Mouse (Mus musculus) midbrain, embryonic 13.5 days (tissue): ENCODE measurements at regions not wholly inside any gene's neighbourhood (a gene's known extent, or its start where the extent isn't known, plus 50 kb on each side); places are given as distances from the start of the nearest gene placed in this dataset.

ENCODE experiments used
- ATAC-seq: fragments of 200-750 bp; cut with Nextera tagmentation; 2 replicates; pipeline ENCODE4 v1.8.0; 2017; ENCODE audit warnings: mild to moderate bottlenecking, moderate TSS enrichment, moderate library complexity
- H3K27ac ChIP-seq: fragments of 300-500 bp; sonication (generic); 2 replicates; pipeline ENCODE4 v1.5.1; 2015; ENCODE audit warnings: inconsistent platforms, mild to moderate bottlenecking, moderate library complexity
- H3K27me3 ChIP-seq: fragments of 300-500 bp; sonication (generic); 2 replicates; pipeline ENCODE4 v1.6.1; 2015; ENCODE audit warnings: mild to moderate bottlenecking, inconsistent platforms
- H3K36me3 ChIP-seq: fragments of 300-500 bp; sonication (generic); 2 replicates; pipeline ENCODE4 v1.6.1; 2015; ENCODE audit warnings: mild to moderate bottlenecking, inconsistent platforms
- H3K4me1 ChIP-seq: fragments of 300-500 bp; sonication (generic); replicated peaks from 2 replicates; pipeline ENCODE4 v1.6.1; 2015; ENCODE audit warnings: inconsistent platforms
- H3K4me2 ChIP-seq: fragments of 300-500 bp; sonication (generic); replicated peaks from 2 replicates; pipeline ENCODE4 v1.6.1; 2015; ENCODE audit warnings: moderate library complexity, mild to moderate bottlenecking, inconsistent platforms
- H3K4me3 ChIP-seq: fragments of 300-500 bp; sonication (generic); replicated peaks from 2 replicates; pipeline ENCODE4 v1.5.1; 2015; ENCODE audit warnings: mild to moderate bottlenecking, inconsistent platforms
- H3K9ac ChIP-seq: fragments of 300-500 bp; sonication (generic); replicated peaks from 2 replicates; pipeline ENCODE4 v1.6.1; 2015; ENCODE audit warnings: mild to moderate bottlenecking, inconsistent platforms
- H3K9me3 ChIP-seq: fragments of 300-500 bp; sonication (generic); 2 replicates; pipeline ENCODE4 v1.6.1; 2016; ENCODE audit warnings: mild to moderate bottlenecking, inconsistent platforms
- WGBS: fragments of 180-500 bp; shearing (Covaris S2); methylation state at CpG from one replicate; pipeline ENCODE4 v1.1.7; 2015; 5-methylcytosine and 5-hydroxymethylcytosine counted together

GRCm38 (mm10) chr19:33029688-33030444, 272.6 kb downstream of the Pten start:
- Histone ChIP-seq H3K4me1 (no peaks in the 10 kb centered on the region), H3K27ac (no peak overlapping the region), H3K9me3 (no peaks in the 10 kb centered on the region), H3K4me3 (no peak overlapping the region), H3K27me3 (no peaks in the 10 kb centered on the region), H3K36me3 (no peaks in the 10 kb centered on the region), H3K9ac (no peak overlapping the region), H3K4me2 (no peak overlapping the region)
- ATAC-seq = no peak
- WGBS = 86% methylated on average over 5 of the region's 5 CpGs

DNA sequence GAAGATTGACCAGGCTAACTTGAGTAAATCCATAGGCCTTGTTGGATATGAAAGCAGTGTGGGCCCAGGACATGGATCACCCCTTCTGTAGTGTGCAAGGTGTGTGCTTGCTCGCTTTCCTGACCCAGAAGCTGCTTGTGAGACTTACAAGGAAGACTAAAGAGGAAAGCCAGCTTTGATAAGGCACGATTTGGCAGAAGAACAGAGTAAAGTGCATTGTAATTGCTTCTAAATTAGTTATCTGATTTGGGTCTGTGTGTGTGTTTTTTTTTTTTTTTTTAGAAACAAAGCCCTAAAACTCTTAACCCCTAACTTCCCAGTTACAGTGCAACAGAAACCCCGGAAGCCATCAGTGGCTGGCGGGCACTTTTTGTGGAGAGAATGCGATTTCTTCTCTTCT, 283.2 kb downstream of the Pten start:
- Histone ChIP-seq H3K4me3 (no peak overlapping the region), H3K27me3 (no peaks in the 10 kb centered on the region), H3K9me3 (no peaks in the 10 kb centered on the region), H3K27ac (no peak overlapping the region), H3K36me3 (no peaks in the 10 kb centered on the region), H3K4me2 (no peak overlapping the region), H3K9ac (no peak overlapping the region), H3K4me1 (0 out of 2 replicates have a peak, but pooled peaks cover 6% of the 10 kb centered on the region)
- ATAC-seq = no peak
- WGBS = 81% methylated on average over 5 of the region's 5 CpGs

GRCm38 (mm10) chr19:33040991-33041390, 283.7 kb downstream of the Pten start:
- 79% methylated on average over 6 of the region's 6 CpGs for WGBS
- no peak overlapping the region for H3K4me3 ChIP-seq
- H3K27me3 ChIP-seq = no peaks in the 10 kb centered on the region
- no peak overlapping the region for H3K27ac ChIP-seq
- H3K9ac ChIP-seq = no peak overlapping the region
- no peak overlapping the region for H3K4me2 ChIP-seq
- H3K36me3 ChIP-seq = no peaks in the 10 kb centered on the region
- no peaks in the 10 kb centered on the region for H3K9me3 ChIP-seq
- H3K4me1 ChIP-seq = 0 out of 2 replicates have a peak, but pooled peaks cover 6% of the 10 kb centered on the region
- no peak for ATAC-seq

GRCm38 (mm10) chr19:33042760-33043159, 285.5 kb downstream of the Pten start:
- H3K36me3 ChIP-seq = no peaks in the 10 kb centered on the region
- H3K4me3 ChIP-seq = no peak overlapping the region
- H3K9me3 ChIP-seq = no peaks in the 10 kb centered on the region
- ATAC-seq = no peak
- no peak overlapping the region for H3K27ac ChIP-seq
- no peak overlapping the region for H3K9ac ChIP-seq
- H3K4me1 ChIP-seq = no peaks in the 10 kb centered on the region
- WGBS = 89% methylated on average over 2 of the region's 2 CpGs
- no peaks in the 10 kb centered on the region for H3K27me3 ChIP-seq
- H3K4me2 ChIP-seq = no peak overlapping the region

DNA sequence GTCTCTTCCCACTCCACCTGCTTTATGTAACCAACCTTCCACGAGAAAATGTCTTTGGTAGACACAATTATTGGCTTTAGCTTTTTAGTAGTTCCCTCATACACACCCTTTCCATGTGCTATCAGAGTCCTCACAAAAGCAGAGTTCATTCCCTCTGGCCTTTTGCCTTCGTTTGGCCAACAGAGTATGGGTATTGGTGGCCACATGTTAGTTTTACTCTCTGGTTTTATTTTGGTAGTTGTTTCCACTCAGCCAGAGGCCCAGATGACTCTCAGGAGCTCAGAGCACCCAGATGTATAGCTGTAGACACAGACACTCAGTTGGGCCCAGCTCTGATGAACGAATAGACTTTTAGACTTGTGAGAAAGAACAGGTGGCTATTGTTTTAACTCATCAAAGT, 286.4 kb downstream of the Pten start:
- H3K27ac ChIP-seq = no peak overlapping the region
- no peak overlapping the region for H3K4me2 ChIP-seq
- H3K4me1 ChIP-seq = peaks cover 3% of the 10 kb centered on the region; the same call in 1 of the 2 replicates
- 87% methylated on average over 3 of the region's 3 CpGs for WGBS
- H3K9me3 ChIP-seq = no peaks in the 10 kb centered on the region
- no peaks in the 10 kb centered on the region for H3K36me3 ChIP-seq
- H3K27me3 ChIP-seq = no peaks in the 10 kb centered on the region
- no peak overlapping the region for H3K9ac ChIP-seq
- no peak overlapping the region for H3K4me3 ChIP-seq
- no peak for ATAC-seq

- WGBS = 32% methylated on average over 9 of the region's 9 CpGs
Observed at GRCm38 (mm10) chr19:33048754-33049442, 291.6 kb downstream of the Pten start.

DNA sequence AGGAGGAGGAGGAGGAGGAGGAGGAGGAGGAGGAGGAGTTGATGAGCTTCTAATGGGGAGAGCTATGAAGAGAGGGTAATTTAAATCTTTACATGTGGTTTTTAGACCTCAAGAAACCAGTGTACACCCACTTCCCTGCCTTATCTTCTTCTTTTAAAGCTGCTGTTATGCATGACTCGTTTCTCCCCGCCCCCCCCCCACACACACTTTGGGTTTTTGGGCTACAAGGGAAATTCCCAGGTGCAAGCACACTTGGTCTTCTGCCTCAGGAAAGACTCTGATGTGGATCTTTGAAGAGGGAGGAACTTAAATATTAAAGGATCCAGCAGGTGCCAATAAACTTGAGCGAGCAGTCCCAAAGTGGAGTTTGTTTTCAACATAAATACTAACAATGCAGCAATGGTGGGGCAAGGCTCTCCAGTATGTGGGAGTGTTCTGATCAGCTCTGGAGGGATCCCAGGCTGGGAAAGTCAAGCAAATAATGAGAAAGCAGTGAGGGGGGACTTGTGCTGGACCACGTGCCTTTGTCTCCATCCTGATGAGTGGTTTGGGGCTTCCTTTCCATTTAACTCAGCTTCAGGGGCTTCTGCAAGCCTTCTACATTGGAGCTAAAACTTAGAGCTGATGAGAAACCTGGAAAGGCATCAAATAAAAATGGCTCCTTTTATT, 296.0 kb downstream of the Pten start:
- Histone ChIP-seq H3K9me3 (no peaks in the 10 kb centered on the region), H3K27ac (no peak overlapping the region), H3K27me3 (no peaks in the 10 kb centered on the region), H3K9ac (no peak overlapping the region), H3K4me3 (no peak overlapping the region), H3K4me1 (peaks cover 8% of the 10 kb centered on the region; the same call in 1 of the 2 replicates), H3K36me3 (no peaks in the 10 kb centered on the region), H3K4me2 (no peak overlapping the region)
- ATAC-seq = no peak
- 70% methylated on average over 4 of the region's 4 CpGs for WGBS

More at GRCm38 (mm10) chr19:33048754-33049442, 291.6 kb downstream of the Pten start:
- no peak overlapping the region for H3K9ac ChIP-seq
- H3K9me3 ChIP-seq = no peaks in the 10 kb centered on the region
- H3K4me1 ChIP-seq = peaks cover 8% of the 10 kb centered on the region; the same call in 1 of the 2 replicates
- no peak overlapping the region for H3K4me3 ChIP-seq
- ATAC-seq = peak; percentile 80; the same call in 1 of the 2 replicates
- no peak overlapping the region for H3K4me2 ChIP-seq
- no peaks in the 10 kb centered on the region for H3K27me3 ChIP-seq
- no peaks in the 10 kb centered on the region for H3K36me3 ChIP-seq
- H3K27ac ChIP-seq = no peak overlapping the region

- Histone ChIP-seq H3K36me3 (no peaks in the 10 kb centered on the region), H3K9me3 (no peaks in the 10 kb centered on the region), H3K4me2 (no peak overlapping the region), H3K4me1 (no peaks in the 10 kb centered on the region), H3K4me3 (no peak overlapping the region), H3K27ac (no peak overlapping the region), H3K27me3 (no peaks in the 10 kb centered on the region), H3K9ac (no peak overlapping the region)
- WGBS = 67% methylated on average over 10 of the region's 10 CpGs
- ATAC-seq = no peak
Observed at GRCm38 (mm10) chr19:33056372-33056791, 299.1 kb downstream of the Pten start.

DNA sequence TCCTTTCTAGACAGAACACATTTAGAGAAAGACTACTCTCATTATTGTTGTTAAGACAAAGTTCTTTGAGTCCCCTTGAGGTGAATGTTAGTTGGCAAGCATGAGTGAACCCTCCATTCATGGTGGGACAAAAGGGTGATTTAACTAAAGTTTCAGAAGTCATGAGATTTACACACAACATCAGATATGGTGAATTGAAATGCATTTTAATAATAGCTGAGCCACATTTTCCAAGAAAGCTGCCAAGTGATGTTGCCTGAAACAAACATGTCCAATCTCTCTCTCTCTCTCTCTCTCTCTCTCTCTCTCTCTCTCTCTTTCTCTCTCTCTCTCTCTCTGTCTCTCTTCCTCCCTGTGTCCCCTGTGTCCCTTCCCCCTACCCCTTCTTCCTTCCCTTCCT, 303.7 kb downstream of the Pten start:
- no peak overlapping the region for H3K4me2 ChIP-seq
- ATAC-seq = no peak

DNA sequence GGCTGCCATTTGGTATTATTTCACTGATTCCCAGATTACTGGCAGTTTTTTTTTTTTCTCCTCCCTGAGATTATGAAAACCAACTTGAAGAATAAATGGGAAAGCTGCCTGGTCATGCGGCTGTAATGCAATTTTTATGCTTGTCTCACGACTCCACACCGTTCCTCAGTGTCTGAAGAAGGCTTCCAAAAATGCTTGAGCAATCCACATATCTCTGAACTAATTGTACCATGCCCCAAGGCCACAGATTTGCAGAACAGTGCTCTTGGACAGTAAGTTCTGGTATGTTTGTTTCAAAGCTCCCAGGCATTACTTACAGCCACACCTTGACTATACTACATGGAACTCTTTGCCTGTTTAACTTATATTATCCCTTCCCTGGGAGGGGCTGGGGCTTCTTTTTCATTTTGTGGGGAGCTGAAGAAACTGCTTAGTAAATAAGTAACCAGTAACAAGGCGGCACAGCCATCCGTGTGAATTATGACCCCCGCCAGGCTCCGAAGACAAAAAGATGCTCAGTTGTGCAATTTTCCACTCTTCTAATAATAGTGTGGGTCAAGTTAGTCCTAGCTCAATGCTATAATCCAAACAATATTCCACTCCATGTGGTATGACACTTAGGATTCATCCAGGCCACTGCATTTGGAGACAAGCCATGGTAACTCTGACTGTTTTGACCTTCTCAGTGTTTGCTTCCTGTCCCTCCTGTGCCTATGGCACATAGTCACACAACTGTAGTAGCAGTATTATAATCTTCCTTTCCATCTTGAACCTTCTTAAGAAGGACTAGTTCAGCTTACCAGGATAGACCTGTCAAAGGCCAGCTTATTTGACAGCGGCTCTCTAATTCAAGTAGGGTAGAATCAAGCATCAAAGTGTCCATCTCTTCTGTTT, 305.1 kb downstream of the Pten start:
- WGBS = 78% methylated on average over 8 of the region's 8 CpGs
- H3K4me2 ChIP-seq = no peak overlapping the region
- H3K4me3 ChIP-seq = no peak overlapping the region
- ATAC-seq = no peak
- H3K27me3 ChIP-seq = 0 out of 2 replicates have a peak, but pooled peaks cover 4% of the 10 kb centered on the region
- H3K36me3 ChIP-seq = no peaks in the 10 kb centered on the region
- H3K9ac ChIP-seq = no peak overlapping the region
- H3K4me1 ChIP-seq = no peaks in the 10 kb centered on the region
- no peaks in the 10 kb centered on the region for H3K9me3 ChIP-seq
- H3K27ac ChIP-seq = no peak overlapping the region

More for the DNA sequence above, 303.7 kb downstream of the Pten start:
- no peak overlapping the region for H3K4me3 ChIP-seq
- H3K27ac ChIP-seq = no peak overlapping the region
- no peak overlapping the region for H3K9ac ChIP-seq
- H3K36me3 ChIP-seq = no peaks in the 10 kb centered on the region
- H3K4me1 ChIP-seq = no peaks in the 10 kb centered on the region
- H3K27me3 ChIP-seq = 0 out of 2 replicates have a peak, but pooled peaks cover 4% of the 10 kb centered on the region
- no peaks in the 10 kb centered on the region for H3K9me3 ChIP-seq
